Mouse (Mus musculus) limb, embryonic 10.5 days (tissue): ENCODE measurements around the gene Olfr126. TPM values are rescaled to one million over a fixed set of nuclear protein-coding genes. Genes with fewer than 3 reads are reported as not detected.

Experiments
- DNase-seq: peaks from one replicate; pipeline ENCODE4 v3.0.0-alpha.2; 2017; ENCODE audit warnings: low spot score
- H3K27ac ChIP-seq: fragments of 300-500 bp; sonication (generic); 2 replicates; pipeline ENCODE4 v1.5.1; 2016; ENCODE audit warnings: mild to moderate bottlenecking
- H3K27me3 ChIP-seq: fragments of 300-500 bp; sonication (generic); 2 replicates; pipeline ENCODE4 v1.6.1; 2016; ENCODE audit warnings: low read depth, mild to moderate bottlenecking; ENCODE audit not compliant: poor library complexity, severe bottlenecking
- H3K36me3 ChIP-seq: fragments of 300-500 bp; sonication (generic); 2 replicates; pipeline ENCODE4 v1.6.1; 2016; ENCODE audit warnings: mild to moderate bottlenecking, moderate library complexity
- H3K4me1 ChIP-seq: fragments of 300-500 bp; sonication (generic); 2 replicates; pipeline ENCODE4 v1.6.1; 2016
- H3K4me3 ChIP-seq: fragments of 300-500 bp; sonication (generic); 2 replicates; pipeline ENCODE4 v1.5.1; 2016; ENCODE audit warnings: mild to moderate bottlenecking, moderate library complexity
- H3K9me3 ChIP-seq: fragments of 300-500 bp; sonication (generic); replicated peaks from 2 replicates; pipeline ENCODE4 v1.6.1; 2016; ENCODE audit warnings: mild to moderate bottlenecking
- WGBS: fragments of 180-500 bp; shearing (Covaris S2); methylation state at CpG from one replicate; pipeline ENCODE4 v1.1.7; 2016; 5-methylcytosine and 5-hydroxymethylcytosine counted together
- polyA plus RNA-seq: library from polyadenylated mRNA; unstranded; fragments of >200 nt; fragmentation: Nextera tagmentation; extraction: Ambion mirVana; gene quantifications from 2 replicates; pipeline ENCODE4 v1.2.1, GENCODE M21; 2016

Olfr126 gene
- polyA plus RNA-seq, result not detected in 2 replicates

DNA sequence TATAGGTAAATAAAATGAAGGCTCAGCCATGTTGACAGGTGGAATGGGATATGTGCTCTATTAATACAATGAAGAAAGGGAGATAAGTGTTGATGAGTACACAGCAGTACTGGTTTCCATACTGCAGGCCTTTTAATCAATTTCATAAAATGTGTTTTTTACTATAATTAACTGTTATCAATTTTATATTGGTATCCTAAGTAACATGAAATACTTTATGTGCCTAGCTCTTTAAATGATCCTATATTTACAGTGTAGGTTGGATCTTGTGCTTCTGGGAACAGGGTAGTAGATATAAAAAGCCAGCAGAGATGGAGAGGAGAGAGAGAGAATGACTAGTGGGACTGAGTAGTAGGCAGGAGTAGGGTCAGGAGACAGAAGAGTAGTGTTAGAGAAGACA is at the start of gene Olfr126:
TSS of gene Olfr126 (plus strand) at position 301 of the 400 bp plus-strand sequence.
- no peaks in the 10 kb centered on the region for H3K4me1 ChIP-seq
- no peak for DNase-seq

DNA sequence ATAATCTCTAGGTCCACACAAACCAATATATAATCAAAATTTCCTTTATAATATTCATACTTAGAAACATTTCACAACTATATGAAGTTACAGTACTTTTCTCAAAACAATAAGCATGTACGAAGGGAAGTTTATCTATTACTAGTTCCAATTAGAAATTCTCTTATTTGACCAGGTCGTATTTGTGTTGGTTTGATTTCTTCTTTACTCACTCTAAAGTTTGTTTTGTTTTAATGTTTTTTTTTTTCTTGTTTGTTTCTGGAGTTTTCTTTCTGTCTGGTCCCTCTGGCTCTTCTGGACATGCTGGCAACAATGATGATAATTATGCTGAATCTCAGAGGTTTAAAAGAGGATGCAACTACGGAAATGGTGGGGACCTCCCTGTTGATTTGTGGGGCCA is 47.7 kb upstream of the Olfr126 start, which contains the start of gene Olfr124:
TSS of gene Olfr124 (plus strand) at position 301 of the 400 bp plus-strand sequence.
- Histone ChIP-seq H3K27me3 (no peaks in the 10 kb centered on the region), H3K4me3 (no peak within 1 kb of the TSS), H3K4me1 (no peaks in the 10 kb centered on the region), H3K9me3 (no peaks in the 10 kb centered on the region), H3K27ac (no peak within 1 kb of the TSS), H3K36me3 (no peaks in the 10 kb centered on the region)
- no peak for DNase-seq
- 93% methylated on average over 3 of the region's 3 CpGs for WGBS

More for the DNA sequence above, at the start of gene Olfr126:
- Histone ChIP-seq H3K27me3 (no peaks in the 10 kb centered on the region), H3K9me3 (no peaks in the 10 kb centered on the region), H3K36me3 (no peaks in the 10 kb centered on the region), H3K27ac (no peak within 1 kb of the TSS), H3K4me3 (no peak within 1 kb of the TSS)

GRCm38 (mm10) chr17:37832649-37833048 is 14.6 kb upstream of the Olfr126 start, which contains the start of gene Olfr125:
TSS of gene Olfr125 (plus strand) at chr17:37832949.
- no peaks in the 10 kb centered on the region for H3K36me3 ChIP-seq
- no peak within 1 kb of the TSS for H3K27ac ChIP-seq
- no peak within 1 kb of the TSS for H3K4me3 ChIP-seq
- no peaks in the 10 kb centered on the region for H3K9me3 ChIP-seq
- H3K27me3 ChIP-seq, result no peaks in the 10 kb centered on the region
- H3K4me1 ChIP-seq, result no peaks in the 10 kb centered on the region
- no peak for DNase-seq

DNA sequence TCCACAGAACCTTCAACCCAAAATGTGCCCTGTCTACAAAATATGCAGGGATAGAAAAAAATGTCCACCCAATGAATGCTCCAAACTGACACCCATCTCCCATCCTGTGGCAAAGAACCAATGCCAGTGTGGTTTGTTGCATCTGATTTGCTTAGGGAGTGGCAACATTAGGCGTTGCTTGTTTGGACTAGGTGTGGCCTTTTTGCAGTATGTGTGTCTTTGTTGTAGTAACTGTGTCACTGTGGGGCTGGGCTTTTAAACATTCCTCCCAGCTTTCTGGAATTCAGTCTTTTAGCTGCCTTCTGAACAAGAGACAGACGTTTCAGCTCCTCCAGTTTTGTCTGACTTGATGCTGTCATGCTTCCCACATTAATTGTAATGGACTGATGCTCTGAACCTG is 16.6 kb downstream of the Olfr126 start:
- DNase-seq, result no peak
- H3K27ac ChIP-seq, result no peak overlapping the region
- H3K4me3 ChIP-seq, result no peak overlapping the region
- no peaks in the 10 kb centered on the region for H3K27me3 ChIP-seq
- H3K9me3 ChIP-seq, result no peaks in the 10 kb centered on the region
- H3K36me3 ChIP-seq, result no peaks in the 10 kb centered on the region
- 90% methylated on average over 2 of the region's 2 CpGs for WGBS
- no peaks in the 10 kb centered on the region for H3K4me1 ChIP-seq

- no peak overlapping the region for H3K27ac ChIP-seq
- no peaks in the 10 kb centered on the region for H3K9me3 ChIP-seq
- 21% methylated on average over 8 of the region's 8 CpGs for WGBS
- no peak for DNase-seq
- no peaks in the 10 kb centered on the region for H3K27me3 ChIP-seq
- H3K4me3 ChIP-seq, result no peak overlapping the region
- no peaks in the 10 kb centered on the region for H3K36me3 ChIP-seq
- no peaks in the 10 kb centered on the region for H3K4me1 ChIP-seq
Observed at GRCm38 (mm10) chr17:37869676-37870205, 22.5 kb downstream of the Olfr126 start.

GRCm38 (mm10) chr17:37873830-37874229 is 26.5 kb downstream of the Olfr126 start:
- H3K9me3 ChIP-seq, result no peaks in the 10 kb centered on the region
- DNase-seq, result no peak
- WGBS, result 89% methylated on average over 3 of the region's 3 CpGs

GRCm38 (mm10) chr17:37900137-37900536 is 52.9 kb downstream of the Olfr126 start, which contains the start of gene Olfr127:
TSS of gene Olfr127 (plus strand) at chr17:37900437.
- WGBS, result 93% methylated on average over 1 of the region's 1 CpGs
- no peak within 1 kb of the TSS for H3K27ac ChIP-seq
- no peaks in the 10 kb centered on the region for H3K27me3 ChIP-seq
- no peak for DNase-seq
- no peaks in the 10 kb centered on the region for H3K9me3 ChIP-seq
- H3K36me3 ChIP-seq, result no peaks in the 10 kb centered on the region
- H3K4me3 ChIP-seq, result no peak within 1 kb of the TSS
- no peaks in the 10 kb centered on the region for H3K4me1 ChIP-seq

More at GRCm38 (mm10) chr17:37873830-37874229, 26.5 kb downstream of the Olfr126 start:
- H3K36me3 ChIP-seq, result no peaks in the 10 kb centered on the region
- no peak overlapping the region for H3K4me3 ChIP-seq
- no peaks in the 10 kb centered on the region for H3K27me3 ChIP-seq
- H3K27ac ChIP-seq, result no peak overlapping the region
- H3K4me1 ChIP-seq, result no peaks in the 10 kb centered on the region

Other genes starting within 250 kb of the Olfr126 start
- not detected in 2 replicates for gene Olfr115, start 220.4 kb upstream of the Olfr126 start, polyA plus RNA-seq
- not detected in 2 replicates for gene Olfr116, start 220.3 kb upstream of the Olfr126 start, polyA plus RNA-seq
- gene Olfr117, start 183.7 kb upstream of the Olfr126 start, polyA plus RNA-seq, result not detected in 2 replicates
- not detected in 2 replicates for gene Olfr118, start 180.5 kb upstream of the Olfr126 start, polyA plus RNA-seq
- not detected in 2 replicates for gene Olfr119, start 150.9 kb upstream of the Olfr126 start, polyA plus RNA-seq
- not detected in 2 replicates for gene Olfr120, start 125.7 kb upstream of the Olfr126 start, polyA plus RNA-seq
- gene Olfr121, start 98.6 kb upstream of the Olfr126 start, polyA plus RNA-seq, result not detected in 2 replicates
- gene Olfr122, start 78.9 kb upstream of the Olfr126 start, polyA plus RNA-seq, result not detected in 2 replicates
- not detected in 2 replicates for gene Olfr123, start 54.0 kb upstream of the Olfr126 start, polyA plus RNA-seq
- gene Olfr124, start 47.6 kb upstream of the Olfr126 start, polyA plus RNA-seq, result not detected in 2 replicates
- not detected in 2 replicates for gene Olfr125, start 14.5 kb upstream of the Olfr126 start, polyA plus RNA-seq
- not detected in 2 replicates for gene Olfr127, start 53.0 kb downstream of the Olfr126 start, polyA plus RNA-seq
- not detected in 2 replicates for gene Olfr128, start 73.1 kb downstream of the Olfr126 start, polyA plus RNA-seq
- not detected in 2 replicates for gene Olfr761, start 105.6 kb downstream of the Olfr126 start, polyA plus RNA-seq
- gene Olfr129, start 212.6 kb downstream of the Olfr126 start, polyA plus RNA-seq, result not detected in 2 replicates
- not detected in 2 replicates for gene Olfr130, start 216.4 kb downstream of the Olfr126 start, polyA plus RNA-seq
- gene Olfr131, start 241.2 kb downstream of the Olfr126 start, polyA plus RNA-seq, result not detected in 2 replicates